Mouse (Mus musculus) frontal cortex, postnatal 25 days (tissue): Measurements from ENCODE around the gene Hist1h2bh.
"Not testable (repeated sequence)": the region's sequence is repeated elsewhere in the genome, so short reads cannot be mapped to it uniquely, and the experiment has no call there.

Experiments used
- DNase-seq, 2 experiments: peaks; one replicate each; pipeline ENCODE4 v3.0.0; 2022; ENCODE audit warnings: low spot score in 2 of 2

Hist1h2bh gene

GRCm38 (mm10) chr13:23551931-23552914, 9.0 kb upstream of the Hist1h2bh start:
- DNase-seq, result no peak

- DNase-seq, result peak; percentile 83 to 87
Measured at GRCm38 (mm10) chr13:23551146-23551834, 8.1 kb upstream of the Hist1h2bh start, which contains the start of gene Hist1h4f. Gene Hist1h4f (minus strand): TSS chr13:23551648.

GRCm38 (mm10) chr13:23550761-23551145, 7.6 kb upstream of the Hist1h2bh start:
- no peak for DNase-seq

- DNase-seq, result no peak
Measured at GRCm38 (mm10) chr13:23546694-23547093, 3.5 kb upstream of the Hist1h2bh start.

GRCm38 (mm10) chr13:23544787-23545120, 1.6 kb upstream of the Hist1h2bh start:
- not testable (repeated sequence) for DNase-seq

- DNase-seq, result peak; percentile 49 to 66
Measured at GRCm38 (mm10) chr13:23543965-23544786, 984 bp upstream of the Hist1h2bh start, which contains the start of gene Hist1h3f. Gene Hist1h3f (plus strand): TSS chr13:23544052.

- not testable (repeated sequence) for DNase-seq
Measured at GRCm38 (mm10) chr13:23542225-23542980, 789 bp downstream of the Hist1h2bh start.

GRCm38 (mm10) chr13:23541497-23541896, 1.7 kb downstream of the Hist1h2bh start:
- DNase-seq, result no peak

- DNase-seq, result not testable (repeated sequence)
Measured at GRCm38 (mm10) chr13:23539821-23540220, 3.4 kb downstream of the Hist1h2bh start.

GRCm38 (mm10) chr13:23538249-23538648, 4.9 kb downstream of the Hist1h2bh start:
- no peak for DNase-seq

- DNase-seq, result no peak
Measured at GRCm38 (mm10) chr13:23537006-23537710, 6.0 kb downstream of the Hist1h2bh start.

GRCm38 (mm10) chr13:23536076-23536822, 6.9 kb downstream of the Hist1h2bh start:
- no peak for DNase-seq

- peak; percentile 78 to 82 for DNase-seq
Measured at GRCm38 (mm10) chr13:23535137-23536075, 7.8 kb downstream of the Hist1h2bh start, which contains the start of gene Hist1h3g. Gene Hist1h3g (plus strand): TSS chr13:23535422.

- DNase-seq, result no peak
Measured at GRCm38 (mm10) chr13:23534368-23535131, 8.6 kb downstream of the Hist1h2bh start.

GRCm38 (mm10) chr13:23533560-23534367, 9.4 kb downstream of the Hist1h2bh start, which contains the start of gene Hist1h2af:
Gene Hist1h2af (plus strand): TSS chr13:23533906.
- not testable (repeated sequence) for DNase-seq

GRCm38 (mm10) chr13:23532262-23533075, 10.7 kb downstream of the Hist1h2bh start:
- DNase-seq, result no peak
